Mouse (Mus musculus): ENCODE data around the gene Kcnma1.
A peak's percentile ranks its signal among the peaks of the same experiment; 100 is the strongest.

Gene Kcnma1

DNA sequence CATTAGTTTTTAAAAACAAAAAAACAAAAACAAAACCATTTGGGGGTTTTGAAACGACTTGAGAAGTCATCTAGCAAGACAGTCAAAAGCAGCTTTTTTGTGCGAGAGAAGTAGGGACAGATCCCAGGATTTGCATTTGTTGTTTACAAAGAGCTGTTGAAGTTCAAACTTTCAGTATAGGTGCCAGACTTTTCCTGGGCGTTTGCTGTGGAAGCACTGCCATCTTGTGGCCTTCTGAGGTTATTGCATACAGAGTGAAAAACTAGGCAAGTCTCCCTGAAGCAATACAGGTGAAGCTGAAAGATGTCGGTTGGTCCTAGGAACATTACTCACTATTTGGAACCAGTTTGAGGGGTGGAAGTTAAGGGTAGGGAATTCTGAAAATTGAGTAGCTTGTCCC lies 484.6 kb downstream of the Kcnma1 start:
- DNase-seq (ENCODE audit: low spot score in 2 of 2) = peak in 1 of 2 experiments; percentile 52

DNA sequence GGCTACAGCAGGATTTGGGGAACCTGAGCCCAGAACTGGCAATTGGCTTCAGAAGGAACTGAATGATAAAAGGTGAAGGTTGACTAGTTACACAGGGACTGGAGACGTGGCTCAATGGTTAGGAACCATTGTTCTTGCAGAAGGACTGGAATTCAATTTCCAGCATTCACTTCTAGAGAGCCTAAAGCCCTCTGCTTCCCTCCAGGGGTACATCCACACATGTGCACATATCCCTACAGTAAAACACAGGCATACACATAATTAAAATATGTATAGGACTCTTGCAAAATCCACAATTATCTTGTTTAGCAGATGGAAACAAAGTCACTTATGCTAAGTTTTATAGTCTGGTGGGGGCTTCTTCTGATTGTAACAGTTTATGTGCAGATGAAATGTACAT lies 485.1 kb downstream of the Kcnma1 start:
- no peak for DNase-seq (ENCODE audit: low spot score in 2 of 2)

GRCm38 (mm10) chr14:23525910-23526309 lies 488.4 kb downstream of the Kcnma1 start:
- DNase-seq (ENCODE audit: low spot score in 2 of 2) = no peak

DNA sequence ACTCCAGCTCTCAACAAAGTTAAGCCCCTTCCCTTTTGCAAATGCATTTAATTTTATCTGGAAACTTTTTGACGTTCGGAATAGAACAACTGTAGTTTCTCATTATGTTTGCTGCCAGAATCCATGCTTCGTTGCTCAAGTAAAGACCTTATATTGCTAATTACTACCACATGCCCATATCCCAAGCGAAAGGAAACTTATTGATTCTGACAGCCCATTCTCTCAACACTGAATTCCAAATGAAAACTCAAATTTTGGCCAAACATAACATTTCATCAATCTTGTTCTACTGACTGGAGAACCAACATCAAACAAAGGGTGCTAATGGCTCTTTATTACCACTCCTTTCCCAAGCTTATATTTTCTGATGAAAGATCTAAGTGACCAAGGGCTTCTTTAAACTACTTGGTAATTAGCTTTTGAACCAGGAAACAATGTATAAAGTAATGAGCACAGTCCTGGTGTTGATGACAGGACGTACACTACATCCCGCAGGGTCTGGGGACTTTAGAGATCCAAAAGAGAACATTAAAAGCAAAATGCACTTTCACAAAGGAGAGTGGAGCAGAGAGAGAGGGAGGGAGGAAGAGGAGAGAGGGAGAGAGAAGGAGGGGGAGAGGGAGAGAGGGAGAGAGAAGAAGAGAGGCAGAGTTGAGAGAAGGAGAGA lies 490.3 kb downstream of the Kcnma1 start:
- no peak for DNase-seq (ENCODE audit: low spot score in 2 of 2)

DNA sequence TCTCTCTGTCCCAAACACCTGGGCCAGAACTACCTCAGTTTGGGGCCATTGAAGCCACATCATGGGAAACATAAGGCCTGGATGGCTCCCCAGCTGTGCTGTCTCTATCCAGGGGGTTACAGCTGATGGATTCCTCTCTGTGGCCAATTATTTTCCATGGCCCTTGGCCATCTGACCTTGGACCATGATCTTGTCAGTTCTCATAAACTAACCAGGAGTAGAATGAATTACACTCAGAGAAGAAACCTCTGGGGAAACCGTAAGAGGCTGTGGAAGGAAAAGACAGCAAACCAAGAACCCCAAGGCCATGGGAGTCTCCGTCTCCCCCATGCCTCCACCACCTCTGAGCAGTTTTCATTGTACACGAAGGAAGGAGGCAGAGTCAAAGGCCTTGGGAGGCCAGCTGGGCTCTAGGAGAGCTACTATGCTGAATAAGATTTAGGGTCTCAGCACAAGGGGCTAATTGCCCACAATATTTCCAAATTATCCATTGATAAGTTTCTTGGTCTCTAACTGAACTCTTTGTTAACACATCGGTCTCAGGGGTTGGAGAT lies 491.6 kb downstream of the Kcnma1 start:
- no peak for DNase-seq (ENCODE audit: low spot score in 2 of 2)

GRCm38 (mm10) chr14:23521080-23521684 lies 493.1 kb downstream of the Kcnma1 start:
- no peak for DNase-seq (ENCODE audit: low spot score in 2 of 2)

- DNase-seq (ENCODE audit: low spot score in 2 of 2) = no peak
Measured at GRCm38 (mm10) chr14:23517374-23517773, 496.9 kb downstream of the Kcnma1 start.

- no peak for DNase-seq (ENCODE audit: low spot score in 2 of 2)
Measured at GRCm38 (mm10) chr14:23509792-23510191, 504.5 kb downstream of the Kcnma1 start.

DNA sequence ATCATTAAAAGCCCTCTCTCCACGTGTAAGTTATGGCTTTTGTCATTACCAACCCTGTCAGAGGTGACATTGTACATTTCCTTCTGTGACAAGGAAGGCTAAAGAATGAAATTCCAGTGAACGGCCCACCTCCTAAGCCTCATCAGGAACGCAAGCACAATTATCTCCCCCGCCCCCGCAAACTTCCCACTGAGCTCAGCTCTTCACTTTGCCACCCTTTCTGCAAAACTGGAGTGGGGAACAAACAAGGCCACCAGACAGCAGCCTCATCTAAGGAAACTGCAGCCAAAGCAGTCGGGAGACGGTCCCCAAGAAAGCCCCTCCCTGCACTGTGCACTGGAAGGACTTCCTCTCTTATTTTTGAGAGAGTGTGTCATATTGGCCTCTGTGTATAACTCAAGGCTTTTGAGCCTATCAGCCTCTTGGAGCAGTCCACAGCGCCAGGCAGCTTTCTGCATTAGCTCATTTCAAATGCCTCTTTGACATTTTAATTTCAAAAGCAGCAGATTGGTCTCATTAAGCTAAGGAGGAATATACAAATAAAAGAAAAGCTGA lies 512.0 kb downstream of the Kcnma1 start:
- no peak for DNase-seq (ENCODE audit: low spot score in 2 of 2)

DNA sequence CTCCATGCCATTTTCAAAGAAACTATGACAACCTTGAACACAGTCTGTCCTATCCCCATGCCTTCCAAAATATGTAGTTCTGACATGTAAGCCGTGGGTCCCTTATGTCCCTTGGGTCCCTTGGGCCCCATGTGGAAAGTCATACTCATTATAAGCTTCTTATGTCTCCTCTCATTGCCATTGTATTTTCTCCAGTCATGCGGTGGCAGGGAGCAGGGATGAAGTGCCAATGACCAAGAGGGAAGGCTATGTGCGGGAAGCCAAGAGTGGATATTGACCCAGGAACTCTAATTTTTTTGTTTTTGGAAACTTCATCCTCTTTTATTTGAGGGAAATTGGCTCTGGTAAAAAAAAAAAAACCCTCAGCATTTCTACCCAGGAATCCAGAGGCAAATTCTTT lies 517.5 kb downstream of the Kcnma1 start:
- DNase-seq (ENCODE audit: low spot score in 2 of 2) = no peak

GRCm38 (mm10) chr14:23496236-23496740 lies 518.0 kb downstream of the Kcnma1 start:
- no peak for DNase-seq (ENCODE audit: low spot score in 2 of 2)

DNA sequence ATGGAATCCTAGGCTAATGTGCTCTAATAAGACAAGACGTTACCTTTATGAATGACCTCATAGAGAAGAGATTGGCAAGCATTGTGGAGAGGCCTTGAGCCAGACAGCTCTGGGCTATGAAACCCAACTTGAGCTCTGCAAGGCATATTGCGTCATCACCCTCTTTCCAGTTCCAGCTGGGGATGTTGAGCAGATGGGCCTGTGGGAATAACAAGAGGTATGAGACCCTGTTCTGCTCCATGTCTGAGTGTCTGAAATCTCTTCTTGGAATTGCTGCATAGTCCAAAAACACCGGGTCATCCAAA lies 519.8 kb downstream of the Kcnma1 start:
- DNase-seq (ENCODE audit: low spot score in 2 of 2) = no peak

DNA sequence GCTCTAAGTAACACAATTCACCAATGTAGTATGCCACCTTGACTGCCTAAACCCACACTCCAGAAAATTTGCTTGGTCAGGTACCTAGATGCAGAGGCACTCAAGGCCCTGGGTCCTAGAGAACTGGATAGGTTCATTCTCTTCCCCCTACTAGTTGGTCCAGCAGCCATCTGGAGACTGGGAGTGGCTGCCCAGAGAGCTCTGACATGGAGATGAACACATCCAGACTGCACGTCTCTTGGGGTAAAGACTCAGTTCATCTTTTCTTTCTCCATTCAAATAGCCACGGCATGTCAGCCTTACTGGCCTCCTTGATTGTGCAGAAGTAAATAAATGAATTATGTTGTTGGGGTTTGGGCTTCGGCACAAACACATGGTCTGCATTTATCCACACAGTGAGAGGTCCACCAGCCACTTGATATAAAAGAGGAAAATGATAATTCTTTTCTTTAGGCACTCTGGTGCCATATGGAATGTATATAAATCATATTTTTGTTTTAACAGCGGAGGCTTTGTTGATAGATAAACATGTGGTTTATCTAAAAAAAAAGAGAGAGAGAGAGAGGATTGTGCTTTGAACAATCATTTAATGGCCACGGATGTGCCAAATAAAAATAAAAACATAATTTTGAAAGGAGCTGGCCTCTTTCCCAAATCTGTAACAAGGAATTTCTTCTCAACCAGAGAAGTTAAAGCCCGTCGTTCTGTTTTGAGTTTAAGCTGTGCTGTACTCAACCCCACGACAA lies 520.4 kb downstream of the Kcnma1 start:
- DNase-seq (ENCODE audit: low spot score in 2 of 2) = no peak

GRCm38 (mm10) chr14:23492581-23493360 lies 521.5 kb downstream of the Kcnma1 start:
- DNase-seq (ENCODE audit: low spot score in 2 of 2) = no peak

DNA sequence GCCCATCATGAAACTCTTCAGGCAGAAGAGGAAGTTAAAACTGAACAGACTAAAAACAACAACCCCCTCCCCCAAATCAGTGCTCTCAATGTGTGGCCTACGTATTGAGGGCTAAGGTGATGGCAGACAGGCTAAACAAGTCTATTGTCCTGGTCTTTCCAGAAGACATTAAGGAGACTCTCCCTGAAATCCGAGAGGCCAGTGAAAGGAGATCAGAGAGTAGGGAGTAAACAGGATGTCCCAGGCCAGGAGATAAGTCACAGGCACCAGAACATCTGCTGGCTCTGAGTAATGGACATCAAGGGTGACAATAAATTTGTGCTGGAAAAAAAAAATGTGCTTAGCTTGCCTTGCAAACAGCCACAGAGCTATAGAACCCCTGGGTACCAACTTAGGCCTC lies 522.9 kb downstream of the Kcnma1 start:
- no peak for DNase-seq (ENCODE audit: low spot score in 2 of 2)

DNA sequence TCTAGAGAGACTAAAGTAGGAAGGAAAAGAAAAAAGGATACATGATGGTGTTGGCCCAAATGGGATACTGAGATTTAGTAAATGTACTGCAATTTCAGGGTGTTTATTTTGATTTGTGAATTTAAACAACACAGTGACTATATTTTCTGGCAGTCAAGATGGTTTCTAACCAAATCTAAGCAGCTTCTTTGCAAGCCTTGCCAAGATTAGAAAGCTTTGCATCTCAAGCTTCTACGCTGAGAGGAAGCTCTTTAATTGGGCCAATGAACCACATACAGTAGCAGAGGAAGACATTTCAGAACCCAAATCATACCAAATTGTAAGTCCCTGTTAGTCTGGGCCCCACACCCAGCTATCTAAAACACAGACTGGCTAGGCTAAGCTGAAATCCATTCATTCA lies 527.6 kb downstream of the Kcnma1 start:
- no peak for DNase-seq (ENCODE audit: low spot score in 2 of 2)

DNA sequence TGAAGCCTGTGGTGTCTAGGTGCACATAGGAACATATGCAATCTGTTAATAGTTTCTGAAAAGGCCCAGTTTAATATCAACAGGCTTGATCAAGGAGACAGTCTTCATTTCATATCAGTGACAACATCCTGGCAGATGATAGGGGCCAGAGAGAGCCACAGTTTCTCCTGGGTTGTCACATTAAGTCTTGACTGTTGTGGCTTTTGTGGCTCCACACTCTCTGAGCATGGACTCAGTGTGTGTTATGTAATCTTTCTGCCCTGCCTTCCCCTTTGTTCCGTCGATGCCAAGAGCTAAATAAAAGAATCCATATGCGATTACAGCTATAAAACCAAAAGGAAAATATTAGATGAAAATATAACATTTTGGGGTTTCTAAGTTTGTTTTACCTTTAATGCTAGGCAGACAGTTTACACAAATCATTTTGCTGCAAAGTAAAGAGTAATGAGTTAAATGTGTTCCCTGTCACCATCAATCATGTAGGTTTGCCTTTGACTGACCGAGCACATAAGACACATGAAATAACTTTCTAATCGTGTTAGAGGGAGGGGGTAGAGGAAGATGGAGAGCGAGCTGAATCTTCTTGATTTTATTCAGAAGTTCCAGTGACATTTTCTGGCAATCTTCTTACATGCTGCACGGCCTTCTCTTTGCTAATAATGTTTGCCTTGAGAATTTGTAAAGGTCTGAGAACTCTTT lies 528.3 kb downstream of the Kcnma1 start:
- no peak for DNase-seq (ENCODE audit: low spot score in 2 of 2)

GRCm38 (mm10) chr14:23475129-23475528 lies 539.2 kb downstream of the Kcnma1 start:
- DNase-seq (ENCODE audit: low spot score in 2 of 2) = no peak

DNA sequence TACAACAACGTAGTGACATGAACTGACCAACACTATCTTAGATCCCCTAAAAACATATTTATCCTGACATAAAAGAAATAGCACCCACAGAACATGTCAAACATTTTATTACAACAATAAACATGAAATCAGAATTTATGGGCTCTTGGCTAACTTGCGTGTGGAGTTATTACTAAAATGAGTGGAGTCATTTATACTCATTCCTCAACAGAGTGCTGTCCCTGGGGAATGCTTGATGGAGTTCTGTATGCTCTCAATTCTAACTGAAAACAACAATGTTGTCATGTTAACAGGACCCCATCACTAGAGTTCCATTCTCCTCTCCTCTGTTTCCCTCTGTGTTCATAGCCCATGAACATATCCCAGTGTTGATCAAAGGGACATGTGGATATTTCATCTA lies 544.2 kb downstream of the Kcnma1 start:
- no peak for DNase-seq (ENCODE audit: low spot score in 2 of 2)

DNA sequence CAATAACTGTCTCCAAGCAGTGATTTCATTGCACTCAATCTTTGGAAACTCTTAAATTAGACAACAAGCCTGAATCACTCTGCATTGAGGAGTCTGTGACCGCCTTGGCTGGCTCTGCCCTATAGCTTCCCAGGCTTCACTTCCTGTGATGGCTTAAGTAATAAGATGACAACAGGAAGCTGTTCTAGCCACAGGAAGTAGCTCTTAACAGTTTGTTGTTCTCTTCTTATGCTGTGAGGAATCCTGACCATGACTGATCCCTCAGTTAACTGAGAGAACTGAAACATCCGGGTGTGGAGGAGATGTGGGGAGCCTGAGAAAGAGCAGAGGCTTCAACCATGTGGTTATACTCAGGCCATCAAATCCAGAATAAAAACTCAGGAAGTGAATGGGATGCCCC lies 549.2 kb downstream of the Kcnma1 start:
- no peak for DNase-seq (ENCODE audit: low spot score in 2 of 2)

GRCm38 (mm10) chr14:23458560-23458959 lies 555.7 kb downstream of the Kcnma1 start:
- no peak for DNase-seq (ENCODE audit: low spot score in 2 of 2)

All from frontal cortex, postnatal 14 days (tissue).